Mouse (Mus musculus) common myeloid progenitor, adult 5-6 weeks (primary cell): ENCODE measurements at regions not wholly inside any gene's neighbourhood (a gene's known extent, or its start where the extent isn't known, plus 50 kb on each side); places are given as distances from the start of the nearest gene placed in this dataset.

Experiments
- ATAC-seq: replicated peaks from 2 replicates; pipeline ENCODE4 v1.8.0; 2016; ENCODE audit warnings: low read depth, mild to moderate bottlenecking, moderate TSS enrichment, inconsistent platforms; ENCODE audit not compliant: poor library complexity, severe bottlenecking

- ATAC-seq: peak; percentile 69; the same call in 1 of the 2 replicates
Measured at GRCm38 (mm10) chr6:68033608-68034007, 498.0 kb upstream of the Tacstd2 start.

- ATAC-seq: no peak
Measured at GRCm38 (mm10) chr6:68030740-68031139, 495.1 kb upstream of the Tacstd2 start.
